Mouse (Mus musculus) heart, adult 2 months (tissue): ENCODE data around the gene P2ry10.

Experiments used
- EP300 ChIP-seq: fragments of 200-500 bp; IDR thresholded peaks from 2 replicates; pipeline ENCODE4 v1.6.1; 2011; ENCODE audit warnings: low read depth, low read length, control low read depth; ENCODE audit not compliant: insufficient read depth
- POLR2A ChIP-seq: fragments of 200-500 bp; IDR thresholded peaks from 2 replicates; pipeline ENCODE4 v1.6.1; 2011; ENCODE audit warnings: mild to moderate bottlenecking, low read depth, low read length, control low read depth; ENCODE audit not compliant: insufficient read depth

GRCm38 (mm10) chrX:107143184-107143583 lies 54.9 kb downstream of the P2ry10 start:
- no peak for TF ChIP-seq EP300
- no peak for TF ChIP-seq POLR2A
